ENCODE assay signal across 12 mouse cellular contexts in the genomic region with DNA sequence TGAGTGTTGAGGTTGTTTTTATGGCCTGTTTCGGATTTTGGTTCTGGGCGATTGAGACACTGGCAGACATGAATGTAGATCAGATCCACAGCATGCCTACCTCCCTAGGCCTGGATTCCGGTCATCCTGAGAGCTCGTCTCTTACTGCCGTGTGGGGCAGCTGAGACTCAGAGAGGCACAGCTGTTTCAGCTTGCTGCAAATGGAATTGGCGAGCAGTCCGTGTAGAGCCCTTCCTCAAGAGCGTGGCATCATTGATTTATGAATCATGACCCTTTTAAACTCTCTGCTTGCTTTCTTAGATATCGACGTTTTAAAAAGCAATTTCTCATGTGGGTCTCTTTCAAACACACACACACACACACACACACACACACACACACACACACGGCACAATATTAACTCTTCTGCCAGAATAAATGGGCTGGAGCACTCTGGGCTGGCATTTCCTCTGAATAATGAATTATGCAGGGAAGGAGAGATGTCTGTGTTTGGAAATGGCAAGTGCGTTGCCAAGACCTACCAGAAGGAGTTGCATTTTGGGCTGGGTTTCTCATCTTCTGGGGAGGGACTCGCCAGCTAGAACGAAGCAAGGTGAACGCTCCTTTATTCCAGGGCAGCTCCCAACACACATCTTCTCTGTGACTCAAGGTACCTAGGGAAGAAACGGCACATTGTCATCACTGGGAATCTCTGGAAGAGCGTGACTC.
DNase-seq lines count a peak whose midpoint lies in the region; ATAC-seq lines count a peak whose summit lies in the region.
"Had no signal": no experiment of that assay in that cellular context is flagged by ENCODE, and none has a peak within 500 bp of the region (broad histone marks: within the 10 kb centered on the region; RNA-seq: fewer than 3 reads in every experiment).

No protein-coding gene starts in this region.

- 85% methylated on average over 17 of the region's 17 CpGs for WGBS in heart, embryonic 10.5 days
- 74% methylated on average over 17 of the region's 17 CpGs for WGBS in midbrain, embryonic 12.5 days
- WGBS in midbrain, embryonic 11.5 days = 83% methylated on average over 17 of the region's 17 CpGs
- 74% methylated on average over 17 of the region's 17 CpGs for WGBS in hindbrain, embryonic 11.5 days
- 41% methylated on average over 17 of the region's 17 CpGs for WGBS in neural tube, embryonic 13.5 days

- H3K9ac ChIP-seq in midbrain, embryonic 12.5 days (replicated peaks) = no peak overlapping the region
- no peak overlapping the region for H3K9ac ChIP-seq in midbrain, embryonic 11.5 days (ENCODE audit: low read length)
- no peak overlapping the region for H3K9ac ChIP-seq in hindbrain, embryonic 11.5 days (ENCODE audit: low read depth, low read length)
- H3K9ac ChIP-seq in neural tube, embryonic 13.5 days = no peak overlapping the region

- H3K4me3 ChIP-seq in heart, embryonic 10.5 days = no peak overlapping the region
- no peak overlapping the region for H3K4me3 ChIP-seq in midbrain, embryonic 12.5 days
- H3K4me3 ChIP-seq in midbrain, embryonic 11.5 days (ENCODE audit: low read depth, low read length) = no peak overlapping the region
- no peak overlapping the region for H3K4me3 ChIP-seq in hindbrain, embryonic 11.5 days (ENCODE audit: low read depth, low read length)
- H3K4me3 ChIP-seq in neural tube, embryonic 13.5 days = no peak overlapping the region
- H3K4me3 ChIP-seq: liver, embryonic 13.5 days had no signal

- intact Hi-C loops in heart, postnatal 36 days (cut with DNase I) = no loop called here

- peaks cover 78% of the 10 kb centered on the region for H3K4me1 ChIP-seq in heart, embryonic 10.5 days
- H3K4me1 ChIP-seq in midbrain, embryonic 12.5 days = 0 out of 2 replicates have a peak, but pooled peaks cover 3% of the 10 kb centered on the region
- peaks cover 4% of the 10 kb centered on the region; the same call in 1 of the 2 replicates for H3K4me1 ChIP-seq in midbrain, embryonic 11.5 days (ENCODE audit: control insufficient read depth, insufficient read depth, low read length)
- H3K4me1 ChIP-seq in hindbrain, embryonic 11.5 days (replicated peaks; ENCODE audit: control insufficient read depth, insufficient read depth, low read length) = no peaks in the 10 kb centered on the region
- H3K4me1 ChIP-seq in neural tube, embryonic 13.5 days (replicated peaks) = peaks cover 77% of the 10 kb centered on the region

- H3K4me2 ChIP-seq in midbrain, embryonic 12.5 days (replicated peaks) = no peak overlapping the region
- no peak overlapping the region for H3K4me2 ChIP-seq in midbrain, embryonic 11.5 days
- H3K4me2 ChIP-seq in hindbrain, embryonic 11.5 days (replicated peaks; ENCODE audit: low read depth, low read length) = no peak overlapping the region
- H3K4me2 ChIP-seq in neural tube, embryonic 13.5 days = peak overlapping the region; percentile 26
- H3K4me2 ChIP-seq: liver, embryonic 13.5 days had no signal

- DNase-seq in heart, embryonic 10.5 days (ENCODE audit: low spot score) = no peak
- DNase-seq in heart, postnatal 36 days = no peak
- no peak for DNase-seq in midbrain, embryonic 11.5 days (ENCODE audit: low spot score, missing footprints)
- no peak for DNase-seq in hindbrain, embryonic 11.5 days (ENCODE audit: low spot score)
- no peak for DNase-seq in cerebellum, postnatal 36 days
- DNase-seq: cerebellum, adult 11 months; kidney, adult 11 months; liver, embryonic 13.5 days had no signal

- no peaks in the 10 kb centered on the region for H3K36me3 ChIP-seq in heart, embryonic 10.5 days
- H3K36me3 ChIP-seq in midbrain, embryonic 12.5 days = no peaks in the 10 kb centered on the region
- H3K36me3 ChIP-seq in midbrain, embryonic 11.5 days (ENCODE audit: control insufficient read depth, insufficient read depth, low read length) = no peaks in the 10 kb centered on the region
- no peaks in the 10 kb centered on the region for H3K36me3 ChIP-seq in hindbrain, embryonic 11.5 days (ENCODE audit: control insufficient read depth, insufficient read depth, low read length)
- no peaks in the 10 kb centered on the region for H3K36me3 ChIP-seq in neural tube, embryonic 13.5 days
- H3K36me3 ChIP-seq: liver, embryonic 13.5 days had no signal

- peak overlapping the region; percentile 91 for H3K27ac ChIP-seq in heart, embryonic 10.5 days
- H3K27ac ChIP-seq in midbrain, embryonic 12.5 days (replicated peaks) = 0 out of 2 replicates have a peak overlapping the region, but pooled peaks have one; percentile 3
- H3K27ac ChIP-seq in midbrain, embryonic 11.5 days (ENCODE audit: low read depth, low read length) = no peak overlapping the region
- peak overlapping the region; percentile 27 for H3K27ac ChIP-seq in hindbrain, embryonic 11.5 days (ENCODE audit: low read depth, low read length)
- H3K27ac ChIP-seq in neural tube, embryonic 13.5 days (replicated peaks) = peak overlapping the region; percentile 75
- H3K27ac ChIP-seq: stomach, postnatal 0 days had no signal

- no peaks in the 10 kb centered on the region for H3K9me3 ChIP-seq in heart, embryonic 10.5 days
- H3K9me3 ChIP-seq in midbrain, embryonic 12.5 days = no peaks in the 10 kb centered on the region
- H3K9me3 ChIP-seq in midbrain, embryonic 11.5 days (ENCODE audit: control insufficient read depth, low read length) = no peaks in the 10 kb centered on the region
- H3K9me3 ChIP-seq in hindbrain, embryonic 11.5 days (ENCODE audit: control insufficient read depth, low read length) = no peaks in the 10 kb centered on the region
- H3K9me3 ChIP-seq in neural tube, embryonic 13.5 days = no peaks in the 10 kb centered on the region
- H3K9me3 ChIP-seq: liver, embryonic 13.5 days had no signal

- ATAC-seq in midbrain, embryonic 12.5 days (ENCODE audit: low FRiP score, low read depth) = no peak
- ATAC-seq in midbrain, embryonic 11.5 days (ENCODE audit: low FRiP score) = no peak
- ATAC-seq in hindbrain, embryonic 11.5 days (ENCODE audit: low FRiP score) = peak; percentile 59; the same call in 1 of the 2 replicates
- ATAC-seq in neural tube, embryonic 13.5 days (ENCODE audit: low read depth) = peak; percentile 59; the same call in 1 of the 2 replicates
- ATAC-seq: CD4-positive, CD25-positive, alpha-beta regulatory T cell, adult 4 months had no signal

- no peaks in the 10 kb centered on the region for H3K27me3 ChIP-seq in heart, embryonic 10.5 days (ENCODE audit: insufficient read depth, poor library complexity, severe bottlenecking)
- no peaks in the 10 kb centered on the region for H3K27me3 ChIP-seq in midbrain, embryonic 12.5 days
- no peaks in the 10 kb centered on the region for H3K27me3 ChIP-seq in midbrain, embryonic 11.5 days (ENCODE audit: control insufficient read depth, insufficient read depth, low read length)
- H3K27me3 ChIP-seq in hindbrain, embryonic 11.5 days (ENCODE audit: control insufficient read depth, insufficient read depth, low read length) = no peaks in the 10 kb centered on the region
- no peaks in the 10 kb centered on the region for H3K27me3 ChIP-seq in neural tube, embryonic 13.5 days
- H3K27me3 ChIP-seq: liver, embryonic 13.5 days had no signal

Comparison
In these comparisons a context has a peak if more than half of its experiments do, and no peak if none do; other contexts are left out.
1. ATAC-seq: peak in hindbrain, embryonic 11.5 days (single experiment) and neural tube, embryonic 13.5 days (single experiment); none in midbrain, embryonic 12.5 days (single experiment) and midbrain, embryonic 11.5 days (single experiment).